26 mouse cellular contexts compared by ENCODE assay signal in the genomic region with DNA sequence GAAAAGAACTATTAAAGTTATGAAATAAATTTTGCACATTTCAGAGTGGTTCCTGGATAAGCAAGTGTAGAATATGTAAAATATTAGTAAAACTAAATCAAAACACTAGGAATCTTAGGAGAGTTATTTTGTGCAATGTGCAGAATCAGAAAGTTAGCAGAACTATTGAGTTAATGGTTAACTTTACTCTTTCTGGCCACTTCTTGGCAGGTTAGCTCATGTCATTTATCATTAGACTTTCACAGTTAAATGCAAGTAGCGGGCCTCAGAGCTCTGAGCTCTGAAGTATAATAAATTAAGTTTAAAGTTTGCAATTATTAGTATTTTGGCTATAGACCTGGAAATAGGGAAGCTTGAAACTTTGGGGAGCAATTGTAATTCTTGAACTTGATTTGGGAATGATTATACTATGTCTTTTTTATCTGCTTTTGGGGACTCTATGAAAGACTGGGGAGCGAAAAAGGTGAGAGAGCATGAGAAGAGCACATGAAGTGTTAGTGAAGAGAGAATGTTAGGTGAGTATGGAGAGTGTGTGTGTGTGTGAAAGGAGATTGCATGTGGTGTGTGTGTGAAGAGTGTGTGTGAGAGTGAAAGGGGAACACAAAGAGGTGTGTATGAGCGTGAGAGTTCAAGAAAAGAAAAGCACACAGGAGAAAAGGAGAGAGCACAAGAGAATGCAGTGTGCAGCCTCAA. TPM values are rescaled to one million over a fixed set of nuclear protein-coding genes. Genes with fewer than 3 reads are reported as not detected.
A peak's percentile ranks its signal among the peaks of the same experiment; 100 is the strongest.
DNase-seq lines count a peak whose midpoint lies in the region; ATAC-seq and TF ChIP-seq lines count a peak whose summit lies in the region.
"Had no signal": no experiment of that assay in that cellular context is flagged by ENCODE, and none has a peak within 500 bp of the region (broad histone marks: within the 10 kb centered on the region; RNA-seq: fewer than 3 reads in every experiment).

No protein-coding gene starts in this region.

- DNase-seq in kidney, adult 2 months, result peak; percentile 71
- no peak for DNase-seq in kidney, postnatal 10 days
- peak; percentile 48 for DNase-seq in kidney, postnatal 0 days (ENCODE audit: low spot score)
- no peak for DNase-seq in kidney, adult 11 months
- DNase-seq in liver, postnatal 0 days, result no peak
- no peak for DNase-seq in liver, embryonic 11.5 days (ENCODE audit: low spot score)
- no peak for DNase-seq in thymus, postnatal 0 days (ENCODE audit: low spot score)
- DNase-seq: adrenal gland, postnatal 10 days; B cell, adult 2 months; cerebellum, adult 11 months; cerebellum, adult 8-10 months; cerebellum, postnatal 14 days; gastrocnemius, postnatal 10 days; heart, adult 18-20 months; heart, postnatal 10 days; heart, postnatal 4 days had no signal

- H3K9me3 ChIP-seq in kidney, postnatal 0 days (replicated peaks; ENCODE audit: low read length), result no peaks in the 10 kb centered on the region
- H3K9me3 ChIP-seq in liver, postnatal 0 days (ENCODE audit: low read length), result no peaks in the 10 kb centered on the region
- H3K9me3 ChIP-seq in liver, embryonic 11.5 days (ENCODE audit: control insufficient read depth, low read length), result no peaks in the 10 kb centered on the region
- H3K9me3 ChIP-seq in intestine, embryonic 16.5 days (ENCODE audit: control insufficient read depth, low read length), result no peaks in the 10 kb centered on the region
- H3K9me3 ChIP-seq: embryonic facial prominence, embryonic 13.5 days; forebrain, embryonic 12.5 days; heart, embryonic 10.5 days had no signal

- peak overlapping the region; percentile 82 for H3K27ac ChIP-seq in kidney, adult 2 months (ENCODE audit: insufficient read depth, low read depth, low read length)
- no peak overlapping the region for H3K27ac ChIP-seq in kidney, postnatal 0 days
- no peak overlapping the region for H3K27ac ChIP-seq in liver, postnatal 0 days (ENCODE audit: low read depth)
- H3K27ac ChIP-seq in liver, embryonic 11.5 days (ENCODE audit: low read depth, low read length), result no peak overlapping the region
- no peak overlapping the region for H3K27ac ChIP-seq in intestine, embryonic 16.5 days (ENCODE audit: low read length)
- H3K27ac ChIP-seq: embryonic facial prominence, embryonic 13.5 days; forebrain, embryonic 12.5 days; heart, embryonic 10.5 days had no signal

- 57% methylated on average over 3 of the region's 3 CpGs for WGBS in kidney, adult 2 months
- 58% methylated on average over 3 of the region's 3 CpGs for WGBS in kidney, postnatal 0 days
- 65% methylated on average over 3 of the region's 3 CpGs for WGBS in liver, postnatal 0 days (ENCODE audit: insufficient replicate concordance)
- WGBS in liver, embryonic 11.5 days, result 80% methylated on average over 3 of the region's 3 CpGs
- WGBS in intestine, embryonic 16.5 days, result 57% methylated on average over 3 of the region's 3 CpGs

- H3K36me3 ChIP-seq in kidney, adult 2 months (ENCODE audit: control insufficient read depth, insufficient read depth, low read length), result no peaks in the 10 kb centered on the region
- H3K36me3 ChIP-seq in kidney, postnatal 0 days (ENCODE audit: insufficient read depth, low read length), result no peaks in the 10 kb centered on the region
- no peaks in the 10 kb centered on the region for H3K36me3 ChIP-seq in liver, postnatal 0 days (replicated peaks; ENCODE audit: insufficient read depth, low read length)
- no peaks in the 10 kb centered on the region for H3K36me3 ChIP-seq in liver, embryonic 11.5 days (ENCODE audit: control insufficient read depth, insufficient read depth, low read length)
- H3K36me3 ChIP-seq in intestine, embryonic 16.5 days (ENCODE audit: control insufficient read depth, insufficient read depth, low read length), result no peaks in the 10 kb centered on the region
- H3K36me3 ChIP-seq: embryonic facial prominence, embryonic 13.5 days; forebrain, embryonic 12.5 days; G1E; heart, embryonic 10.5 days had no signal

- no peak for ATAC-seq in kidney, postnatal 0 days (replicated peaks; ENCODE audit: low FRiP score, low read depth)
- ATAC-seq in liver, postnatal 0 days, result no peak
- no peak for ATAC-seq in liver, embryonic 11.5 days (replicated peaks; ENCODE audit: low FRiP score)
- ATAC-seq in intestine, embryonic 16.5 days, result peak; percentile 87
- ATAC-seq: CD4-positive, CD25-positive, alpha-beta regulatory T cell, adult 4 months; forebrain, embryonic 16.5 days had no signal

- H3K4me3 ChIP-seq in kidney, adult 2 months (ENCODE audit: insufficient read depth, low read depth, low read length), result no peak overlapping the region
- no peak overlapping the region for H3K4me3 ChIP-seq in kidney, postnatal 0 days (replicated peaks; ENCODE audit: low read depth, low read length)
- H3K4me3 ChIP-seq in liver, postnatal 0 days (ENCODE audit: low read depth, low read length), result no peak overlapping the region
- H3K4me3 ChIP-seq in liver, embryonic 11.5 days (ENCODE audit: low read depth, low read length), result no peak overlapping the region
- H3K4me3 ChIP-seq in intestine, embryonic 16.5 days (ENCODE audit: low read length), result no peak overlapping the region
- H3K4me3 ChIP-seq: embryonic facial prominence, embryonic 13.5 days; forebrain, embryonic 12.5 days; heart, embryonic 10.5 days had no signal

- no peak overlapping the region for H3K4me2 ChIP-seq in kidney, postnatal 0 days (ENCODE audit: low read length)
- peak overlapping the region; percentile 26; the same call in 1 of the 2 replicates for H3K4me2 ChIP-seq in liver, postnatal 0 days (ENCODE audit: low read depth, low read length)
- H3K4me2 ChIP-seq in liver, embryonic 11.5 days, result no peak overlapping the region
- H3K4me2 ChIP-seq in intestine, embryonic 16.5 days (ENCODE audit: low read depth, low read length), result no peak overlapping the region
- H3K4me2 ChIP-seq: embryonic facial prominence, embryonic 13.5 days; forebrain, embryonic 12.5 days had no signal

- no peak for TF ChIP-seq EP300 in liver, postnatal 0 days (IDR thresholded peaks at IDR 0.05; ENCODE audit: low read depth)

- no peak overlapping the region for H3K9ac ChIP-seq in kidney, postnatal 0 days (ENCODE audit: low read depth, low read length)
- no peak overlapping the region for H3K9ac ChIP-seq in liver, postnatal 0 days (replicated peaks)
- H3K9ac ChIP-seq in liver, embryonic 11.5 days (ENCODE audit: low read depth, low read length), result no peak overlapping the region
- no peak overlapping the region for H3K9ac ChIP-seq in intestine, embryonic 16.5 days (ENCODE audit: low read depth, low read length)
- H3K9ac ChIP-seq: embryonic facial prominence, embryonic 13.5 days; forebrain, embryonic 12.5 days had no signal

- TF ChIP-seq POLR2A in kidney, adult 2 months (IDR thresholded peaks at IDR 0.05; ENCODE audit: low read depth, low read length), result no peak

- H3K27me3 ChIP-seq in kidney, adult 2 months (replicated peaks; ENCODE audit: control insufficient read depth, insufficient read depth, low read length), result no peaks in the 10 kb centered on the region
- H3K27me3 ChIP-seq in kidney, postnatal 0 days (ENCODE audit: insufficient read depth, low read length), result no peaks in the 10 kb centered on the region
- no peaks in the 10 kb centered on the region for H3K27me3 ChIP-seq in liver, postnatal 0 days (ENCODE audit: insufficient read depth, low read length)
- H3K27me3 ChIP-seq in liver, embryonic 11.5 days (replicated peaks; ENCODE audit: control insufficient read depth, insufficient read depth, low read length), result no peaks in the 10 kb centered on the region
- no peaks in the 10 kb centered on the region for H3K27me3 ChIP-seq in intestine, embryonic 16.5 days (replicated peaks; ENCODE audit: control insufficient read depth, insufficient read depth, low read length)
- H3K27me3 ChIP-seq: embryonic facial prominence, embryonic 13.5 days; forebrain, embryonic 12.5 days had no signal

- TF ChIP-seq CTCF in kidney, adult 2 months (conservative IDR thresholded peaks at IDR 0.05; ENCODE audit: insufficient read depth, insufficient read length, low read depth, low read length), result no peak
- TF ChIP-seq CTCF in kidney, postnatal 0 days (IDR thresholded peaks at IDR 0.05; ENCODE audit: low read depth), result no peak
- TF ChIP-seq CTCF in liver, postnatal 0 days (IDR thresholded peaks at IDR 0.05; ENCODE audit: low read depth), result no peak

- H3K4me1 ChIP-seq in kidney, adult 2 months (ENCODE audit: control insufficient read depth, insufficient read depth, low read length), result peaks cover 3% of the 10 kb centered on the region; the same call in 1 of the 2 replicates
- no peaks in the 10 kb centered on the region for H3K4me1 ChIP-seq in kidney, postnatal 0 days (replicated peaks; ENCODE audit: insufficient read depth, low read length)
- H3K4me1 ChIP-seq in liver, postnatal 0 days (ENCODE audit: insufficient read depth), result no peaks in the 10 kb centered on the region
- no peaks in the 10 kb centered on the region for H3K4me1 ChIP-seq in liver, embryonic 11.5 days (replicated peaks; ENCODE audit: control insufficient read depth, insufficient read depth, low read length)
- no peaks in the 10 kb centered on the region for H3K4me1 ChIP-seq in intestine, embryonic 16.5 days (ENCODE audit: control insufficient read depth, insufficient read depth, low read length)
- H3K4me1 ChIP-seq: embryonic facial prominence, embryonic 13.5 days; forebrain, embryonic 12.5 days; heart, embryonic 10.5 days had no signal

RNA-seq across cellular contexts. Expression of a gene that starts 20.9 kb away (rescaled TPM):
- 116 and 146 TPM in 2 replicates for polyA plus RNA-seq in kidney, adult 2 months (2012; rRNA removed)
- 49.6 and 52.8 TPM in 2 replicates for polyA plus RNA-seq in kidney, postnatal 0 days (2015; fragmentation: Nextera tagmentation; extraction: Ambion mirVana)
- 449 and 460 TPM in 2 replicates for polyA plus RNA-seq in liver, postnatal 0 days (2015; fragmentation: Nextera tagmentation; extraction: Ambion mirVana)
- 57.7 and 64.2 TPM in 2 replicates for polyA plus RNA-seq in liver, embryonic 11.5 days (2014; fragmentation: Nextera tagmentation; extraction: Ambion mirVana)
- polyA plus RNA-seq in intestine, embryonic 16.5 days (2015; fragmentation: Nextera tagmentation; extraction: Ambion mirVana), result 290 and 332 TPM in 2 replicates
- 0.53 and 0.64 TPM in 2 replicates for polyA plus RNA-seq in thymus, postnatal 0 days (2015; fragmentation: Nextera tagmentation; extraction: Ambion mirVana)
- polyA plus RNA-seq: brain, embryonic 14.5 days; CD4-positive, CD25-positive, alpha-beta regulatory T cell, adult 4 months; embryonic facial prominence, embryonic 13.5 days; forebrain, embryonic 12.5 days; forebrain, embryonic 16.5 days; frontal cortex, adult 2 months; G1E; heart, embryonic 14.5 days had no signal

RNA-seq across cellular contexts. Expression of a gene that starts 35.3 kb away (rescaled TPM):
- 23.5 and 29.5 TPM in 2 replicates for polyA plus RNA-seq in kidney, adult 2 months (2012; rRNA removed)
- polyA plus RNA-seq in kidney, postnatal 0 days (2015; fragmentation: Nextera tagmentation; extraction: Ambion mirVana), result 17.6 and 18.8 TPM in 2 replicates
- 0.21 and 0.34 TPM in 2 replicates for polyA plus RNA-seq in liver, postnatal 0 days (2015; fragmentation: Nextera tagmentation; extraction: Ambion mirVana)
- not detected in 2 replicates for polyA plus RNA-seq in liver, embryonic 11.5 days (2014; fragmentation: Nextera tagmentation; extraction: Ambion mirVana)
- polyA plus RNA-seq in intestine, embryonic 16.5 days (2015; fragmentation: Nextera tagmentation; extraction: Ambion mirVana), result 0.47 and 0.70 TPM in 2 replicates
- 0.30 and 0.34 TPM in 2 replicates for polyA plus RNA-seq in thymus, postnatal 0 days (2015; fragmentation: Nextera tagmentation; extraction: Ambion mirVana)
- polyA plus RNA-seq: brain, embryonic 14.5 days; CD4-positive, CD25-positive, alpha-beta regulatory T cell, adult 4 months; forebrain, embryonic 12.5 days; forebrain, embryonic 16.5 days; frontal cortex, adult 2 months; G1E; heart, embryonic 10.5 days had no signal

RNA-seq across cellular contexts. Expression of a gene that starts 39.8 kb away (rescaled TPM):
- not detected in 2 replicates for polyA plus RNA-seq in kidney, adult 2 months (2012; rRNA removed)
- not detected in 2 replicates for polyA plus RNA-seq in kidney, postnatal 0 days (2015; fragmentation: Nextera tagmentation; extraction: Ambion mirVana)
- not detected in 2 replicates for polyA plus RNA-seq in liver, postnatal 0 days (2015; fragmentation: Nextera tagmentation; extraction: Ambion mirVana)
- polyA plus RNA-seq in liver, embryonic 11.5 days (2014; fragmentation: Nextera tagmentation; extraction: Ambion mirVana), result not detected in 2 replicates
- not detected in 2 replicates for polyA plus RNA-seq in intestine, embryonic 16.5 days (2015; fragmentation: Nextera tagmentation; extraction: Ambion mirVana)
- not detected in 2 replicates for polyA plus RNA-seq in thymus, postnatal 0 days (2015; fragmentation: Nextera tagmentation; extraction: Ambion mirVana)
- polyA plus RNA-seq: brain, embryonic 14.5 days; CD4-positive, CD25-positive, alpha-beta regulatory T cell, adult 4 months; forebrain, embryonic 12.5 days; forebrain, embryonic 16.5 days; frontal cortex, adult 2 months; G1E; heart, embryonic 10.5 days; heart, embryonic 14.5 days had no signal

Comparison
In these comparisons a context has a peak if more than half of its experiments do, and no peak if none do; other contexts are left out.
1. DNase-seq: peak in kidney, adult 2 months (single experiment) and kidney, postnatal 0 days (single experiment); none in kidney, postnatal 10 days (single experiment), kidney, adult 11 months (single experiment), liver, postnatal 0 days (single experiment), liver, embryonic 11.5 days (single experiment) and thymus, postnatal 0 days (single experiment).
2. RNA of a gene that starts 20.9 kb away (polyA plus RNA-seq): 449 to 460 TPM in liver, postnatal 0 days, 290 to 332 TPM in intestine, embryonic 16.5 days, 116 to 146 TPM in kidney, adult 2 months, 57.7 to 64.2 TPM in liver, embryonic 11.5 days and 49.6 to 52.8 TPM in kidney, postnatal 0 days; 0.53 to 0.64 TPM in thymus, postnatal 0 days; every median in the first group is over 10 times any median in the second.
3. RNA of a gene that starts 35.3 kb away (polyA plus RNA-seq): 23.5 to 29.5 TPM in kidney, adult 2 months and 17.6 to 18.8 TPM in kidney, postnatal 0 days; 0.47 to 0.70 TPM in intestine, embryonic 16.5 days, 0.21 to 0.34 TPM in liver, postnatal 0 days, 0.30 to 0.34 TPM in thymus, postnatal 0 days and not detected in liver, embryonic 11.5 days; every median in the first group is over 10 times any median in the second.